Mouse (Mus musculus) cortical plate, adult 2 months (tissue): ENCODE measurements around the gene Msi2.

Experiments
- CTCF ChIP-seq: fragments of 200-500 bp; IDR thresholded peaks from 2 replicates; pipeline ENCODE4 v1.5.1; 2011; ENCODE audit warnings: mild to moderate bottlenecking, control low read depth, low read length; ENCODE audit not compliant: insufficient read depth; ENCODE audit errors: extremely low read depth
- POLR2A ChIP-seq: fragments of 200-500 bp; IDR thresholded peaks from 2 replicates; pipeline ENCODE4 v1.6.1; 2011; ENCODE audit warnings: mild to moderate bottlenecking, low read length, control low read depth; ENCODE audit not compliant: insufficient read depth; ENCODE audit errors: extremely low read depth

DNA sequence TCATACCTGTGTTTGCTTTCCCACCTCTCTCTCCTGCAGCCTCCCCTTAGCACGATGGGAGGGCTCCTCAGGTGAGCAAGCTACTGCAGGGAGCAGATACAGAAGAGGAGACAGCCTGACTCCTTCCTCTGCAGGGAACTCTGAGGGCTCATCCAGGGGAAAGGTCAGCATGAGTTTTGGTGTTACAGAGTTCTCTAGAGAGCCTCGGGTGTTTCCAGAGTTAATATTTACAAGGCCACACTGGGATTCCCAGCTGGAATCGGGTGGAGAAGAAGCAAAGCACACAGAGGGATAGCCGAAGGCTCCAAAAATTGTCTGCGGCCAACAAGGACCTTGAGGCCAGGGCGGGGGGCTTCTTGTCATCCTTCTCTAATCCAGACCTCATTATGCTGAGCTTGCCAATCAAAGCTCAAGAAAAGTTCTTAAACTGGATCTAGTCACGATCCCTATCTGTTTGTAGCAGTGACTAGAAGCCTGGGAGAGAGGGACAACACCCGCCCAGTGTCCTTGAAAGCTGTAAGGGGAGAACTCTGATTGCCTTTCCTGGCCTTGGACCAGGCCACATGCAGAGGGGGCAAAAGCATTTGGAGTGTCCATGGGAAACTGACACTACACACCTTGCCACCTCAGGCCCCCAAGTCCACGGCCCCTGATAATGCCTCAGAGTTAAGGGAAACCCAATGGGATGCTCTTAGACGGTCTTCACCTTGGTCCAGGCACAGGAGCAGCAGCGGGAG lies 56.7 kb downstream of the Msi2 start:
- TF ChIP-seq CTCF (no peak), POLR2A (no peak)
